Mouse (Mus musculus) megakaryocyte, embryonic 14.5 days (primary cell): ENCODE measurements around the gene Rnf213.

Experiments used
- FLI1 ChIP-seq: IDR thresholded peaks from 2 replicates; pipeline ENCODE4 v1.6.1; 2012; ENCODE audit warnings: low read length, inconsistent platforms, mixed read lengths
- GATA1 ChIP-seq: IDR thresholded peaks from 3 replicates; pipeline ENCODE4 v1.6.1; 2012; ENCODE audit warnings: mixed read lengths, low read length, inconsistent platforms, borderline replicate concordance

DNA sequence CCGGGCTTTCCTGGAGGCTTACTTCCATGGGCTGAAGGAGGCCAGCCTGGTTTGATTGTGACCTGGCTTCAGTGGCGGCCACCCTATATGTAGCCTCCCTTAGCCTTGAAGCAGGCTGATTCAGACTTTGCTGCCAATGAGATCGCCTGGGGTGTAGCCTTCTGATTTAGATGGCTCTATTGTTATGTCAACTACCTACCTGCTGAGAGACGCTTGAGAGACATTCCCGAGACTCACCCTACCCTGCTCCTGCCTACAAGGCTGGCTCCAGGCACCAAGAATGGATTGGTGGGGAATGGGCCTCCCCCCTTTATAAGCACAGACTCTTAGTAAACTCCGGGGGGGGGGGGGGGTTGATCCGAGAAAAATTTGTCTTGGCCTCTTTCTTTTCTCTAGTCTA lies 2.5 kb downstream of the Rnf213 start:
- TF ChIP-seq GATA1: no peak
- TF ChIP-seq FLI1: no peak
